Mouse (Mus musculus) kidney, adult 2 months (tissue): Measurements from ENCODE around the gene Tmem132a. TPM values are rescaled to one million over a fixed set of nuclear protein-coding genes. Genes with fewer than 3 reads are reported as not detected.
A peak's percentile ranks its signal among the peaks of the same experiment; 100 is the strongest.

ENCODE experiments used
- DNase-seq: peaks from one replicate; pipeline ENCODE4 v3.0.0; 2021
- H3K27ac ChIP-seq: fragments of 200-500 bp; 2 replicates; pipeline ENCODE4 v1.5.1; 2012; ENCODE audit warnings: low read depth, low read length, control low read depth, inconsistent platforms; ENCODE audit not compliant: insufficient read depth
- H3K27me3 ChIP-seq: fragments of 200-500 bp; replicated peaks from 2 replicates; pipeline ENCODE4 v1.6.1; 2012; ENCODE audit warnings: mild to moderate bottlenecking, moderate library complexity, low read length, inconsistent platforms; ENCODE audit not compliant: control insufficient read depth, insufficient read depth
- H3K36me3 ChIP-seq: fragments of 200-500 bp; 2 replicates; pipeline ENCODE4 v1.6.1; 2012; ENCODE audit warnings: mild to moderate bottlenecking, moderate library complexity, low read length, inconsistent platforms; ENCODE audit not compliant: control insufficient read depth, insufficient read depth
- H3K4me1 ChIP-seq: fragments of 200-500 bp; 2 replicates; pipeline ENCODE4 v1.6.1; 2011; ENCODE audit warnings: low read length; ENCODE audit not compliant: control insufficient read depth, insufficient read depth
- H3K4me3 ChIP-seq: fragments of 200-500 bp; 2 replicates; pipeline ENCODE4 v1.5.1; 2011; ENCODE audit warnings: mild to moderate bottlenecking, low read depth, low read length, control low read depth; ENCODE audit not compliant: insufficient read depth
- CTCF ChIP-seq: fragments of 200-500 bp; conservative IDR thresholded peaks from 2 replicates; pipeline ENCODE4 v1.5.1; 2011; ENCODE audit warnings: low read depth, mild to moderate bottlenecking, control low read depth, low read length, moderate library complexity, mixed read lengths; ENCODE audit not compliant: insufficient read depth, insufficient read length
- POLR2A ChIP-seq: fragments of 200-500 bp; IDR thresholded peaks from one replicate; pipeline ENCODE4 v1.6.1; 2011; ENCODE audit warnings: low read depth, low read length, control low read depth
- WGBS: fragments of 180-500 bp; shearing (Covaris S2); methylation state at CpG from one replicate; pipeline ENCODE4 v1.1.7; 2018; 5-methylcytosine and 5-hydroxymethylcytosine counted together
- polyA plus RNA-seq: library from polyadenylated mRNA; depleted of rRNA; stranded (reverse); fragments of >200 nt; gene quantifications from 2 replicates; pipeline ENCODE4 v1.2.3, GENCODE M21; 2012

Tmem132a gene
- polyA plus RNA-seq, 1 experiment: 12.1 TPM

- no peak for TF ChIP-seq POLR2A
- TF ChIP-seq CTCF: no peak
- Histone ChIP-seq H3K36me3 (peaks cover 4% of the 10 kb centered on the region), H3K4me1 (peaks cover 4% of the 10 kb centered on the region; the same call in 1 of the 2 replicates), H3K27ac (no peak overlapping the region), H3K27me3 (no peaks in the 10 kb centered on the region), H3K4me3 (no peak overlapping the region)
- no peak for DNase-seq
- WGBS: 68% methylated on average over 14 of the region's 14 CpGs
These were observed 1.7 kb upstream of the Tmem132a start for GRCm38 (mm10) chr19:10871328-10871961.

- no peak for DNase-seq
- H3K4me3 ChIP-seq: no peak overlapping the region
- H3K27ac ChIP-seq: no peak overlapping the region
- no peaks in the 10 kb centered on the region for H3K27me3 ChIP-seq
- 89% methylated on average over 3 of the region's 3 CpGs for WGBS
- TF ChIP-seq CTCF (no peak), POLR2A (no peak)
- peaks cover 4% of the 10 kb centered on the region; the same call in 1 of the 2 replicates for H3K4me1 ChIP-seq
- peaks cover 4% of the 10 kb centered on the region for H3K36me3 ChIP-seq
These were observed 936 bp upstream of the Tmem132a start for GRCm38 (mm10) chr19:10870676-10871075.

GRCm38 (mm10) chr19:10869241-10869885, 377 bp downstream of the Tmem132a start:
- peaks cover 4% of the 10 kb centered on the region for H3K36me3 ChIP-seq
- TF ChIP-seq CTCF (no peak), POLR2A (peak; percentile 37)
- WGBS: under 1% methylated on average over 43 of the region's 43 CpGs
- no peak overlapping the region for H3K27ac ChIP-seq
- H3K4me3 ChIP-seq: peak overlapping the region; percentile 57
- peaks cover 4% of the 10 kb centered on the region; the same call in 1 of the 2 replicates for H3K4me1 ChIP-seq
- peak; percentile 83 for DNase-seq
- no peaks in the 10 kb centered on the region for H3K27me3 ChIP-seq

- WGBS: 2% methylated on average over 17 of the region's 17 CpGs
- Histone ChIP-seq H3K27me3 (no peaks in the 10 kb centered on the region), H3K27ac (no peak overlapping the region), H3K4me1 (peaks cover 4% of the 10 kb centered on the region; the same call in 1 of the 2 replicates), H3K36me3 (peaks cover 4% of the 10 kb centered on the region), H3K4me3 (peak overlapping the region; percentile 57; the same call in 1 of the 2 replicates)
- no peak for DNase-seq
- TF ChIP-seq POLR2A: no peak
- no peak for TF ChIP-seq CTCF
These were observed 1.1 kb downstream of the Tmem132a start for GRCm38 (mm10) chr19:10868623-10869141.

GRCm38 (mm10) chr19:10867946-10868622, 1.7 kb downstream of the Tmem132a start:
- TF ChIP-seq POLR2A (no peak), CTCF (no peak)
- no peak for DNase-seq
- Histone ChIP-seq H3K4me1 (peaks cover 4% of the 10 kb centered on the region; the same call in 1 of the 2 replicates), H3K36me3 (peaks cover 2% of the 10 kb centered on the region; the same call in 1 of the 2 replicates), H3K4me3 (no peak overlapping the region), H3K27me3 (no peaks in the 10 kb centered on the region), H3K27ac (no peak overlapping the region)
- 20% methylated on average over 5 of the region's 5 CpGs for WGBS

- Histone ChIP-seq H3K4me1 (peaks cover 4% of the 10 kb centered on the region; the same call in 1 of the 2 replicates), H3K4me3 (no peak overlapping the region), H3K36me3 (no peaks in the 10 kb centered on the region), H3K27me3 (no peaks in the 10 kb centered on the region), H3K27ac (no peak overlapping the region)
- no peak for DNase-seq
- TF ChIP-seq POLR2A: no peak
- TF ChIP-seq CTCF: no peak
- 88% methylated on average over 13 of the region's 13 CpGs for WGBS
These were observed 3.4 kb downstream of the Tmem132a start for GRCm38 (mm10) chr19:10866351-10866750.
